Mouse (Mus musculus) urinary bladder, adult 2 months (tissue): ENCODE results near the gene Gm20877. TPM values are rescaled to one million over a fixed set of nuclear protein-coding genes. Genes with fewer than 3 reads are reported as not detected.
"Not testable (repeated sequence)": the region's sequence is repeated elsewhere in the genome, so short reads cannot be mapped to it uniquely, and the experiment has no call there.

ENCODE experiments used
- DNase-seq: peaks from one replicate; pipeline ENCODE4 v3.0.0; 2022; ENCODE audit warnings: low spot score
- polyA plus RNA-seq: library from polyadenylated mRNA; depleted of rRNA; stranded (reverse); fragments of >200 nt; gene quantifications from 2 replicates; pipeline ENCODE4 v1.2.3, GENCODE M21; 2012; rRNA removed

Gene Gm20877
- not detected in 2 replicates for polyA plus RNA-seq

- DNase-seq = not testable (repeated sequence)
These were observed at the start of gene Gm20877 for GRCm38 (mm10) chrY:17093573-17093972. Gene Gm20877, plus strand, starts transcription at chrY:17093873.
